Mouse (Mus musculus) midbrain, embryonic 15.5 days (tissue): ENCODE measurements at regions not wholly inside any gene's neighbourhood (a gene's known extent, or its start where the extent isn't known, plus 50 kb on each side); places are given as distances from the start of the nearest gene placed in this dataset.

Experiments
- ATAC-seq: fragments of 200-750 bp; cut with Nextera tagmentation; replicated peaks from 2 replicates; pipeline ENCODE4 v1.8.0; 2017; ENCODE audit warnings: moderate TSS enrichment
- H3K27ac ChIP-seq: fragments of 300-500 bp; sonication (generic); 2 replicates; pipeline ENCODE4 v1.5.1; 2015; ENCODE audit warnings: mild to moderate bottlenecking, inconsistent platforms
- H3K27me3 ChIP-seq: fragments of 300-500 bp; sonication (generic); replicated peaks from 2 replicates; pipeline ENCODE4 v1.6.1; 2015; ENCODE audit warnings: inconsistent platforms
- H3K36me3 ChIP-seq: fragments of 300-500 bp; sonication (generic); replicated peaks from 2 replicates; pipeline ENCODE4 v1.6.1; 2015; ENCODE audit warnings: inconsistent platforms
- H3K4me1 ChIP-seq: fragments of 300-500 bp; sonication (generic); 2 replicates; pipeline ENCODE4 v1.6.1; 2015; ENCODE audit warnings: inconsistent platforms
- H3K4me2 ChIP-seq: fragments of 300-500 bp; sonication (generic); 2 replicates; pipeline ENCODE4 v1.6.1; 2015; ENCODE audit warnings: inconsistent platforms, mild to moderate bottlenecking, moderate library complexity
- H3K4me3 ChIP-seq: fragments of 300-500 bp; sonication (generic); 2 replicates; pipeline ENCODE4 v1.5.1; 2015; ENCODE audit warnings: mild to moderate bottlenecking, inconsistent platforms
- H3K9ac ChIP-seq: fragments of 300-500 bp; sonication (generic); 2 replicates; pipeline ENCODE4 v1.6.1; 2015; ENCODE audit warnings: mild to moderate bottlenecking, inconsistent platforms
- H3K9me3 ChIP-seq: fragments of 300-500 bp; sonication (generic); 2 replicates; pipeline ENCODE4 v1.6.1; 2016; ENCODE audit warnings: inconsistent platforms
- WGBS: fragments of 180-500 bp; shearing (Covaris S2); methylation state at CpG from one replicate; pipeline ENCODE4 v1.1.7; 2015; ENCODE audit warnings: mixed read lengths; 5-methylcytosine and 5-hydroxymethylcytosine counted together

DNA sequence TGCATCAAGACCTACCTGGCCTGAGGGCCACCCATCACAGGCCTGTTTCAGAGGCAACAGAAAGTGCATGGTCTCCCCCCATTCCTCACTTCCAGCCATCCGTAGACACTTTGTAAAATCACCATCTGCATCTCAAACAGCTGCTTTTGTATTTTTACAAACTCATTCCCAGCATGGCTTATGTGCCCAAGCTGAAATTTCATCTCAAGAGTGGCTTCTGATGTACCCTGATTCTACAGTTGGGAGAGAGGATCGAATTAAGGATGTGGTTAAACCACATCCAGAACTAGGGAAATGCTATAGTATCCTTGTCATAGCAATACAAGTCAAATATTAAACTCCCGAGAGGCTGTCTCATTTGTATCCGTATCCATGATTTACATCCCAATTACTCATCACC is 221.5 kb downstream of the Qk start:
- no peak overlapping the region for H3K27ac ChIP-seq
- 67% methylated on average over 4 of the region's 4 CpGs for WGBS
- H3K9me3 ChIP-seq: no peaks in the 10 kb centered on the region
- no peak for ATAC-seq
- no peaks in the 10 kb centered on the region for H3K27me3 ChIP-seq
- no peaks in the 10 kb centered on the region; the same call in 1 of the 2 replicates for H3K4me1 ChIP-seq
- no peak overlapping the region for H3K4me3 ChIP-seq
- no peak overlapping the region for H3K4me2 ChIP-seq
- H3K9ac ChIP-seq: no peak overlapping the region
- no peaks in the 10 kb centered on the region for H3K36me3 ChIP-seq

DNA sequence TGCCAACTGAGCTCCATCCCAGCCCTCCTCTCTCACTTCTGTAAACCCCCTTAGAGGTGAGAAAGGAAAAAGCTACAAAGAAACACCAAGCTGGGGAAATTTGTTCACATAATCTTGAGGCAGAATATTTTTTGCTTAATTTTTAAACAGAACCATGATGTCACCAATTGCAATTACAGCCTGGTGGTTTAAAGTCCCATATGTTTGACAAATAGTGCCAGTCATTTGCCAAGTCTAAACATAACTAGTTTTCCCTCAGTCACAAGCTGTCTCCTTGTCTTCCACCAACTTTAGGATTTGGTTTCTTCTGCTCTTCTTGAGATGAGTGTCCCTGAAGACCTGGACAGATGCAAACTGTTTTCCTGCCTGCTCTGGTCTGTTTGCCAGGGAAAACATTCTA is 222.0 kb downstream of the Qk start:
- no peaks in the 10 kb centered on the region for H3K9me3 ChIP-seq
- H3K27me3 ChIP-seq: no peaks in the 10 kb centered on the region
- ATAC-seq: no peak
- H3K4me3 ChIP-seq: no peak overlapping the region
- no peaks in the 10 kb centered on the region; the same call in 1 of the 2 replicates for H3K4me1 ChIP-seq
- H3K27ac ChIP-seq: no peak overlapping the region
- no peak overlapping the region for H3K4me2 ChIP-seq
- H3K36me3 ChIP-seq: no peaks in the 10 kb centered on the region
- H3K9ac ChIP-seq: no peak overlapping the region

DNA sequence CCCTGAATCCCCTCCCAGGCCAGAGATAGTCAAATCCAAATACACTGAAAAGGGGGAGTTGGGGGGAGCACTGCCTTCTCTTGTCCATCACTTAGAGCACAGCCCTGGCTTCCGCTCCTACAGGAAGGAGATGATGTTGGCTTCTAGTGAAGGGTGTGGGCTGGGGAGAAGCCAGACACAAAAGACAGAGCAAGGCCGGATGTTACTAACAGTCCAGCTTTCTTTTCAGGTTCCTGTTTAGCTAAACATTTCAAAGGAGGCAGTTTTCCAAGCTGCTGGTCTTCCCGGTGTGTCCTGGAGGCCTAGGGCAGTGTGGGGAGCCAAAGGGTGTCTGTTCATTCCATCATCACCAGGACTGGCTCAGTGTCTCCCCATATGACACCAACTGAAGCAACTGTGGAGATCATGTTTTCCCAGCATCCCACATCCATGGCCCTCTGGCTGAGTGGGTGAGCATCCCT is 223.8 kb downstream of the Qk start:
- peaks cover 3% of the 10 kb centered on the region; the same call in 1 of the 2 replicates for H3K9me3 ChIP-seq
- H3K36me3 ChIP-seq: no peaks in the 10 kb centered on the region
- 80% methylated on average over 3 of the region's 3 CpGs for WGBS
- H3K4me2 ChIP-seq: no peak overlapping the region
- H3K27ac ChIP-seq: no peak overlapping the region
- H3K4me3 ChIP-seq: no peak overlapping the region
- no peaks in the 10 kb centered on the region for H3K27me3 ChIP-seq
- ATAC-seq: no peak
- no peak overlapping the region for H3K9ac ChIP-seq
- no peaks in the 10 kb centered on the region; the same call in 1 of the 2 replicates for H3K4me1 ChIP-seq

DNA sequence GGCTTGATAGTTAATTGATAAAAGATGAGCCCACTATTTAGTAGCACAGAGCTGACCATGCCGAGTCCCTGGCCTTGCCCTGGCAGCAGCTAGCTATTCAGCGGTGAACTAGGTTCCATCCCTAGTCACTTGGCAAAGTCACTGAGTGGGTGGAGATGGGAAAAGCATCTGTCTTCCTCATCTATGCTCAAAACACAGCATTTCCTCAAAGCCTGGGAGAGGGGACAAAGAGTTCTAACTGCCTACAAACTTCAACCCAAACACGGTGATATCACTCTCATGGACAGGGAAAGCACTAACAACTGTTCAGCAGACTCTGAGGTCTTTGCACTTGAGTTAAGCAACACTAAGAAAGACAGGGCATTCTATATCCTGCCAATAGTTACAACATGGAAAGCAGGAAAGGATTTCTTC is 225.5 kb downstream of the Qk start:
- H3K4me2 ChIP-seq: no peak overlapping the region
- H3K9ac ChIP-seq: no peak overlapping the region
- H3K27me3 ChIP-seq: no peaks in the 10 kb centered on the region
- no peak for ATAC-seq
- H3K4me1 ChIP-seq: no peaks in the 10 kb centered on the region; the same call in 1 of the 2 replicates
- no peaks in the 10 kb centered on the region for H3K36me3 ChIP-seq
- H3K4me3 ChIP-seq: no peak overlapping the region
- H3K27ac ChIP-seq: no peak overlapping the region
- 85% methylated on average over 3 of the region's 3 CpGs for WGBS
- peaks cover 3% of the 10 kb centered on the region; the same call in 1 of the 2 replicates for H3K9me3 ChIP-seq

DNA sequence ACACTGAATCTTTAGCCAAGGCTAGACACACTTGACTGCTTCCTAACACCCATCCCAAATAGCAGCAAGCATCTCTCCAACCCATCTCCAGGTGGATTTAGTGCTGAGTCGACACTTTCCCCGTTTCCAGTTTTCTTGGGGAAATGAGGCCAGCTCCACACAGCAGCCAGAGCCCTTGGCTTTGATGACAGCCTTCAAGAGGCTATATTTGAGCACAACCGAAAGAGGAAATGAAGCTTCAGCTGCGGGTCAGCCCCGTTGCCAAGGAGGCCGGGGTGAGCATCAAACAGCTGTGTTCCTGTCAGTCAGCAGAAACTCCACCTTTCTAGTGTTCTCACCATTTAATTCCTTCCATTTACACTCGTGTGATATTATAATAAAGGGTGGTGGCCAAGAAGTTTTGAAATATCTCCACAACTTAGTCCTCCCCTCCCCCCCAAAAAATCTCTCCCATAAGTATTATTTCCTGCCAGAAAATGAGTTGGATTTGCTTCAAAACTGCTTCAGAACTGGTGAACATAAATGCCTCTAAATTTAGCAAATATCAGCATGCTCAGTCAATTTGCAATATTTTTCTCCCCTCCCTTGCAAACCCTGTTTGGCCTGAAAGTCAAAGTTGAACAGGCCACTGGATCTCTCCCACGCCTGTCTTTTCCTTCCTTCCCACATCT is 226.1 kb downstream of the Qk start:
- Histone ChIP-seq H3K9me3 (peaks cover 3% of the 10 kb centered on the region; the same call in 1 of the 2 replicates), H3K4me2 (no peak overlapping the region), H3K4me3 (no peak overlapping the region), H3K9ac (no peak overlapping the region), H3K27me3 (no peaks in the 10 kb centered on the region), H3K36me3 (no peaks in the 10 kb centered on the region), H3K27ac (no peak overlapping the region), H3K4me1 (no peaks in the 10 kb centered on the region; the same call in 1 of the 2 replicates)
- ATAC-seq: no peak
- WGBS: 81% methylated on average over 8 of the region's 8 CpGs

DNA sequence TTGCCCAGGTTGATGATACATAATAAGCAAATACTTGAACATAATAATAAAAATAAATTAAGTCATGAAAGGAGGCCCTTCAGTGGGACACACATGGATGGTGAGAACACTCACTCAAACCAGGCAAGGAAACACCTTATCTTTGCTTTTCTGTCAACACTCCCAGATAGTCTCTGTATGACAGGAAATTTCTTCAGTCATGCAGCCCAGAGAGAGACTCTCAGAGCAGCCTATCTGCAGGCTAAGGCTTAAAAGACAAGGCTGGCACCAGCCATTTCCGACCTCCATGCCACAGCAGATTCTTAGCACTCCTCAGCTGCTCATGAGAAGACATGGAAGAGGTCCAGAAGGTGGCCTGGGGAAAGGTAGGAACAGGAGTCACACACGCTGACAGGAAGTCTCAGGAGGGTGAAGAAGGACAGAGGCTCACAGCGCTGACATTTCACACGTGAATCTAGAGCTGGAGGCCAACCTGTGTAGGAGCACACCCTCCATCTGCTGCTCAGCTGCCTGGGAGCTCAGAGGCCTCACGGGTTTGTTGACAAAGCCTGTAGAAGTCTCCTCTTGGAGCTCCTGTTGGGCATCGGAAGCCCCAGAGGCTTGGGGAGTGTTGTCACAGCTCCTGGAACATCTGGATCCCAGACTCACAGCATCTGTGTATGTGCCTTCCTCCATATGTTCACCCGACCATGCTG is 232.3 kb downstream of the Qk start:
- peaks cover 2% of the 10 kb centered on the region; the same call in 1 of the 2 replicates for H3K9me3 ChIP-seq
- H3K4me1 ChIP-seq: no peaks in the 10 kb centered on the region
- no peak overlapping the region for H3K9ac ChIP-seq
- 85% methylated on average over 7 of the region's 7 CpGs for WGBS
- H3K4me3 ChIP-seq: no peak overlapping the region
- no peaks in the 10 kb centered on the region for H3K36me3 ChIP-seq
- H3K27ac ChIP-seq: no peak overlapping the region
- no peak for ATAC-seq
- no peak overlapping the region for H3K4me2 ChIP-seq
- H3K27me3 ChIP-seq: no peaks in the 10 kb centered on the region

DNA sequence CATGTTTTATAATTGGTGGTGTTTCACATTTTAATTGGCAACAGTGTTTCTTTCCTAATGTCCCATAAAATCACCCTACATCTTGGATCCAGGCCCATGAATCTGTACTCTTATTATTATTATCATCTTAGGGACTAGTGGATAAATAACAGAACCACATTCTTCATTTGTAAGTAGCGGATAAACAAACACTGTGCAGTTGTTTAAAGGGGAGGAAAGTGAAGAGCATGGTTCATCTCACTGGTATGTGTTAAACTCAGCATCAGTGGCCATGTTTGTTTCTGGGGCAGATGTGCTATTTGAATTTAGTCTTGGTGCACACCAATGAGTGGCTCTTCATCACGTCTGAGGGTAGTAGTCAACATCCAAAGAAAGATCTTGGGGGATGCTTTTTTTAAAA is 233.1 kb downstream of the Qk start:
- no peaks in the 10 kb centered on the region for H3K36me3 ChIP-seq
- H3K27ac ChIP-seq: no peak overlapping the region
- H3K4me2 ChIP-seq: no peak overlapping the region
- no peaks in the 10 kb centered on the region for H3K9me3 ChIP-seq
- no peak overlapping the region for H3K4me3 ChIP-seq
- H3K4me1 ChIP-seq: no peaks in the 10 kb centered on the region
- H3K9ac ChIP-seq: no peak overlapping the region
- 86% methylated on average over 2 of the region's 2 CpGs for WGBS
- H3K27me3 ChIP-seq: no peaks in the 10 kb centered on the region
- ATAC-seq: no peak

DNA sequence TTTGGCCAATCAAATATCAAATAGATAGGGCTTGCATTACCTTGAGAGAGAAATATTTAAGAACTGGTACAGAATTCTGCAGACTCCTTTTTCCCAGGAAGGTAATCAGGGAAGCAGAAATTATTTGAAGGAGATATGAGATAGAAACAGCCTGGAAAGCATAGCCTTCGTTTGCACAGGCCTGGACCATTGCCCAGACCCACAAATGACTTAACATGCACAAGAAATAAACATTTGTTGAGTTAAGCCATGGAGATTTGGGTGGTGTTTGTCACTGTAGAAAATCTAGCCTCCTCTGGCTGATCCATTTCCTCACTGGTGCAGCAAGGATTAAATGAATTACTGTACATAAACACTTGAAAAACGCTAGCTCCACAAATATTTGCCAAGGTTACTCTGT is 233.5 kb downstream of the Qk start:
- H3K9ac ChIP-seq: no peak overlapping the region
- H3K4me3 ChIP-seq: no peak overlapping the region
- ATAC-seq: no peak
- no peaks in the 10 kb centered on the region for H3K9me3 ChIP-seq
- no peaks in the 10 kb centered on the region for H3K4me1 ChIP-seq
- no peak overlapping the region for H3K4me2 ChIP-seq
- 72% methylated on average over 2 of the region's 2 CpGs for WGBS
- H3K27ac ChIP-seq: no peak overlapping the region
- no peaks in the 10 kb centered on the region for H3K27me3 ChIP-seq
- no peaks in the 10 kb centered on the region for H3K36me3 ChIP-seq

DNA sequence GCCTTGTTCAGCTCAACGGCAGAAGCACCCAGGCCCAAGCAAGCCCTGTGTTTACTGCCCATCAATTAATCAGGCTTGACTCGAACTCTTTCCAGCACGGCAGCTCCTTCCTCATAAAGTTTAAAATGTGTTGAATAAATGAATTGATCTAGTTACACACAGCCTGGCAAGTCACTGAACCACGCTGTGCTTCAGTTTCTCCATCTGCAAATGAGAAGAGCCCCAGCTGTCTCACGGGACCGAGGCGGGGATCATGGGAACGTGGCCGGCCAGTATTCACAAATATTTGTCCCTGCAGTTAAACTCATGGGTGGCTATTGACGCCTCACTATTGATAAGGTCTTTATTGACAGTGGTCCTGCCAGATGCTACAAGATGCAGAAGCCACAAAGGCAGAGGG is 237.9 kb downstream of the Qk start:
- Histone ChIP-seq H3K4me2 (no peak overlapping the region), H3K27me3 (no peaks in the 10 kb centered on the region), H3K4me3 (no peak overlapping the region), H3K9ac (no peak overlapping the region), H3K27ac (no peak overlapping the region), H3K4me1 (0 out of 2 replicates have a peak, but pooled peaks cover 4% of the 10 kb centered on the region), H3K36me3 (no peaks in the 10 kb centered on the region), H3K9me3 (no peaks in the 10 kb centered on the region)
- ATAC-seq: no peak
- whole genome bisulfite sequencing: 63% methylated on average over 10 of the region's 10 CpGs

DNA sequence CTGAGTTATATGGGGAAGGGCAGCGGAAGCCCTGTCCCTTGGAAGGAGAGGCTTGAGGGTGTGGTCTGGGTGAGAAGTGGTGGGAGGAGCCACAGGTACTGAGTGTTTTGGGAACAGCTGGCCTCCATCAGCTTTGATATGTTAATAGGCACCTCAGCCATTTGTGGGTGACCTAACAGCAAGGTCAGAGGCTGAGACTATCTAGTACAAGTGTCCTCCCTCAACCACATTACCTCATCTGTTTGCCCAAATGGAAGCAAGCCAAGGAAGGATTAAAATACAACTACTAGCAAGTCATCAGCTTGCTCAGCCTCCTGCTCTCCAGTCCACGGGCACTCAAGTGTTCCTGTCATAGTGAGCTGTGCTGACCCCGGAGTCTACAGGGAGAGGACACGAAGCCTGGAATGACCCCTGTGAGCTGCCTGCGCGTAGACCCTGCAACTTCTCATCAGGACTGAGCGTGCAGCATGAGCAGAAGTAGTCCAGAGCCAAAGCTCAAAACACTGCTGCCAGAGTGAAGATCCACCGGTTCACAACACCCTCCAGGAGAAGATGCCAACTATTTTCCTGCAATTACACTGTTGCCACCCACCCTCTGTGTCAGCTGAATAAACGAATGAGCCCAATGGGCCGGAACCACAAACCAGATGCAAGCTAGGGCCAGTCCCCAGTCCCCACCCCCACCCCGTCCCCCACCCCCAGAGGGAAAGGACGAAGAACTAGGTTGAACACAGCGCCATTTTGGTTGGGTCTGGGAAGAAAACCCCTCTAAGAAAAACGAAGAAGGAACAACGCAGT is 239.6 kb downstream of the Qk start:
- no peaks in the 10 kb centered on the region for H3K27me3 ChIP-seq
- H3K9me3 ChIP-seq: no peaks in the 10 kb centered on the region
- ATAC-seq: no peak
- 0 out of 2 replicates have a peak, but pooled peaks cover 4% of the 10 kb centered on the region for H3K4me1 ChIP-seq
- no peak overlapping the region for H3K27ac ChIP-seq
- H3K9ac ChIP-seq: no peak overlapping the region
- no peak overlapping the region for H3K4me3 ChIP-seq
- no peak overlapping the region for H3K4me2 ChIP-seq
- no peaks in the 10 kb centered on the region for H3K36me3 ChIP-seq
- 89% methylated on average over 15 of the region's 15 CpGs for WGBS

DNA sequence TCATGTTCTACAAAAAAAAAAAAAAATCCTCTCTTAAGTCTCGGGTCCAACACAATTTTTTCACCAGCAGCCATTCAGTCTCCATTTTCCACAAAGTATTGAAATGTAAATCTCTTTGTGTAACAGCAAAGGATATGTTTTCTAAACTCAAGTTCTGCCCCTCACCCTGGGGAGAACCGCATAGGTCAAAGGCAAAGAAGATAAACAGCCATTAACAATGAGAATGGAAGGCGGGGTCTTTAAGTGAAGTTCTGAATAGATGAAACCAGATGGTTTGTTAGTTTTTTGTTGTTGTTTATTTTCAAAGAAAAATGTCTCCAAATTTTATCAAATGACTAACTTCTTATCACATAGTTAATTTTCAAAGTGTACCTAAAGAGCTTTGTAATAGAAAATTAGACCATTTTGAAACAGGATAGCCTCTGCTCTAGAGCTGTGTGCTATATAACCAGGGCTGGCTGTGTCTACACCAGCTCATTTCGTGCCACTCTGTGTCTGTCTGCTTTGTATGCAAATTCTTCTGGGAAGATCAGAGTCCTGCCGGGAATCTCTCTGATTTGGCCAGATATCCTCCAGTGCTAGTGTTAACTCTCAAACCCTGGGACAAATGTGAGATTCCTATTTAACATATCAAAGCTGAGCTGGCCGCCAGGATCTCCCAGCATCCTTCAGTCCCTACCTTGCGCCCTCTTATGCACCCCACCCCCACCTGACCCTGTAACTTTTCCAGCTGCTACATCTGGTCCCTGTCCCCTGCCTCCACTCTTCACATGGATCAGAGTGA is 240.9 kb downstream of the Qk start:
- Histone ChIP-seq H3K9me3 (no peaks in the 10 kb centered on the region), H3K27me3 (no peaks in the 10 kb centered on the region), H3K27ac (no peak overlapping the region), H3K4me3 (no peak overlapping the region), H3K9ac (no peak overlapping the region), H3K4me1 (0 out of 2 replicates have a peak, but pooled peaks cover 4% of the 10 kb centered on the region), H3K36me3 (no peaks in the 10 kb centered on the region), H3K4me2 (no peak overlapping the region)
- WGBS: 17% methylated on average over 7 of the region's 7 CpGs
- ATAC-seq: 0 out of 2 replicates have a peak, but pooled peaks have one; percentile 24

DNA sequence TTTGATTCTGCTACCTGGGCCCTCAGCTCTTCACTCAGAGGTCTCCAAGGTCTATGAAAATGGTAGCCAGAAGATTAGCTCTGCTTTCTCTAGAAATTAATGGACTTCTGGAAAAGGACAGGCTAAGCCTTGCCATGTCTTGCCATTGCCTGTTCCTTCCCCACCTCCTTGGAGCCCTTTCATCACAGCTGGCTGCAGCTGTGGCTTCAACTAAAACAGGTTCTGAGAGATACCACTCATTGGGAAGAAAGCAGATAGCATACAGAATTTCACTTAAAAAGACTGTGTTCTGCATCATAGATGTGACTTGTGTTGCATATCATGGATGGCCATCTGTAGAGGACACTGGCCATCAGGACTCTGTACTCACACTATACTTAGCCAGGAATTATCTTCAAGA is 246.4 kb downstream of the Qk start:
- H3K9ac ChIP-seq: no peak overlapping the region
- no peak overlapping the region for H3K4me2 ChIP-seq
- no peaks in the 10 kb centered on the region for H3K9me3 ChIP-seq
- no peaks in the 10 kb centered on the region for H3K36me3 ChIP-seq
- H3K27ac ChIP-seq: no peak overlapping the region
- no peaks in the 10 kb centered on the region for H3K4me1 ChIP-seq
- ATAC-seq: no peak
- H3K27me3 ChIP-seq: no peaks in the 10 kb centered on the region
- H3K4me3 ChIP-seq: no peak overlapping the region
